Mouse (Mus musculus) myocyte (in vitro differentiated cells): Measurements from ENCODE around the gene Kncn.

Source experiments
- CEBPB ChIP-seq: IDR thresholded peaks from 2 replicates; pipeline ENCODE4 v1.6.1; 2011; ENCODE audit warnings: mild to moderate bottlenecking, moderate library complexity; ENCODE audit not compliant: poor library complexity, insufficient read depth, severe bottlenecking
- E2F4 ChIP-seq: IDR thresholded peaks from one replicate; pipeline ENCODE4 v1.6.1; 2011; ENCODE audit warnings: mild to moderate bottlenecking, control low read depth, moderate library complexity; ENCODE audit not compliant: insufficient read depth
- MAX ChIP-seq: IDR thresholded peaks from one replicate; pipeline ENCODE4 v1.6.1; 2011; ENCODE audit warnings: low read depth, mild to moderate bottlenecking, control low read depth
- POLR2A ChIP-seq: IDR thresholded peaks from one replicate; pipeline ENCODE4 v1.6.1; 2011; ENCODE audit warnings: low read depth, mild to moderate bottlenecking, control low read depth, moderate library complexity; ENCODE audit not compliant: insufficient read length
- TCF12 ChIP-seq: IDR thresholded peaks from one replicate; pipeline ENCODE4 v1.6.1; 2011; ENCODE audit warnings: mild to moderate bottlenecking, control low read depth; ENCODE audit not compliant: poor library complexity, insufficient read depth, severe bottlenecking
- USF1 ChIP-seq: IDR thresholded peaks from one replicate; pipeline ENCODE4 v1.6.1; 2011; ENCODE audit warnings: low read depth, mild to moderate bottlenecking, control low read depth, moderate library complexity

- no peak for TF ChIP-seq POLR2A
- no peak for TF ChIP-seq USF1
- TF ChIP-seq E2F4 = no peak
- TF ChIP-seq MAX = no peak
- TF ChIP-seq CEBPB = no peak
- no peak for TF ChIP-seq TCF12
These were observed 46.0 kb upstream of the Kncn start for GRCm38 (mm10) chr4:115838196-115838595.
